Mouse (Mus musculus) erythroblast, adult 5-6 weeks (primary cell): ENCODE measurements around the gene Ryr3. TPM values are rescaled to one million over a fixed set of nuclear protein-coding genes. Genes with fewer than 3 reads are reported as not detected.
A peak's percentile ranks its signal among the peaks of the same experiment; 100 is the strongest.

Source experiments
- ATAC-seq: replicated peaks from 2 replicates; pipeline ENCODE4 v1.8.0; 2016; ENCODE audit warnings: moderate number of reproducible peaks, mild to moderate bottlenecking, moderate TSS enrichment, inconsistent platforms; ENCODE audit not compliant: poor library complexity, low FRiP score, severe bottlenecking
- total RNA-seq, 2 experiments: library from RNA; stranded (forward) in 1 of 2; stranded (reverse) in 1 of 2; fragments of 150-400 nt in 1 of 2; fragments of 200-764, 138-1000 nt in 1 of 2; gene quantifications; 2 replicates each; pipeline versions ENCODE4 v1.2.3 to v1.2.4; 2015 to 2017; ENCODE audit warnings: low replicate concordance in 2 of 2

Gene Ryr3
- total RNA-seq, 2 experiments from 2014 or later: not detected

DNA sequence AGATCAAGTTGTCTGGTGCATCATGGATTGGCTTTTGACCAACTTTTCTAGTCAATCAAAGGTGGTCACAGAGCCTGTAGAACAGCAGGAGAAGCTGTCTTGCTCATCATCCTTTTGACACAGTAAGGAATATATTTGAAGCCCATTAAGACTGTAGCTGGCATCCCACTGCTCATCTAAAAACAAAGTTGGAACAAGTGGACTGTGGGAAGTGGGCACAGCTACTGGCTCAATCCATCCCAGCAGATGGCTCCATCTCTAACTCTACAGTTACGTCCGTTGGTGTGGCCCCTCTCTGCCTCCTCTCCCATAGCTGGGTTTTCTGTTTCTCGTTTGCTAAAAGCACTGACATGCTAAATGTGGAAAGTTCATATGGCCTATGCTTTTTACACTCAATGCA lies 400.9 kb downstream of the Ryr3 start:
- ATAC-seq: no peak

DNA sequence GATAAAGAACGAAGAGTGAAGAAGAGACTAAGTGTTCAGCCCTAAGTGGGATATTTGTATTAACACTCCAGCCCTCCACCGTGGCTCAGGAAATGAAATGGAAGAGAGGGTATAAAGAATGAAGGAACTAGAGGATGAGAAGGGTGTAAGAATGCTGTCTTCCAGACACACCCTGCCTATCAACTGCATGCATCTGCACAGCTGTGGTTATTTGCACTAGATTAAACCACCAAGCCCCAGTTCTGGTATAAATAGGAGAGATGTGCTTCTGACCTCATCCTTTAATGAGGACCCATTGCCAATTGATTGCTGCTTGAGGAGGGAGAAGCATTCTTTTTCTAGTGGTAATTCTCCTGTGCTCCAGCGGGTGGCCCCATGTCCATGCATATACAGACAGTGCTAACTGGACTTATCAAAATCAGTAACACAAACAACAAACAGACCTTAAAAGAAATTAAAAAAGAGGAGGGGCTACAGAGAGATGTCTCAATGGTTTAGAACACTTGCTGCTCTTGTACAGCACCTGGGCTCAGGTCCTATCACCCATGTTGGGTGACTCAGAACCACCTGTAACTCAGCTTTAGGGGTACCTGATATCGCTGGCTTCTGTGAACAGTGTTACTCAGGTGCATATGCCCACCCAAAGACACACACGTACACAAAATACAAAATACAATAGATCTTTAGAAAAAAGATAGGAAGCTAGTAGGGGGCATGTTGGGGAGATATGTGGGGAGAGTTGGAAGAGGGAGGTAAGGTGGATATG lies 404.1 kb downstream of the Ryr3 start:
- ATAC-seq: no peak

- ATAC-seq: no peak
Observed at GRCm38 (mm10) chr2:112806015-112806414, 410.9 kb downstream of the Ryr3 start.

DNA sequence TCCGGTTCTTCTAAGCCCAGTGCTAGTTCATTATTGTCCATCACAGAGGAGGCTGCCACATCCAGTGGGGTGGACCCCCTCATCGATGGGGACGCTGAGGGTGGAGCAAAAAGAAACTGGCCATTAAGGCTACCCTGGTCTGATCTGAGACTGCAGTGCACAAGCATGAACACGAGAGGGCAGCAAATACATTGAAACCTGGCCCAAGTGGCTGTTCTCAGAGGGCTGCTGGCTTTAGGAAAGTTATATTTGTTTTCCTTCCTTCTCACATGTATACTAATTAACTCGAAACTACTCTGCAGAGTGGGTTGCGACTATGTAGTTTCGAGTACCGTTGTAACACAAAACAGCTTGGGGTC lies 416.9 kb downstream of the Ryr3 start:
- ATAC-seq: no peak

GRCm38 (mm10) chr2:112799351-112799994 lies 417.4 kb downstream of the Ryr3 start:
- no peak for ATAC-seq

DNA sequence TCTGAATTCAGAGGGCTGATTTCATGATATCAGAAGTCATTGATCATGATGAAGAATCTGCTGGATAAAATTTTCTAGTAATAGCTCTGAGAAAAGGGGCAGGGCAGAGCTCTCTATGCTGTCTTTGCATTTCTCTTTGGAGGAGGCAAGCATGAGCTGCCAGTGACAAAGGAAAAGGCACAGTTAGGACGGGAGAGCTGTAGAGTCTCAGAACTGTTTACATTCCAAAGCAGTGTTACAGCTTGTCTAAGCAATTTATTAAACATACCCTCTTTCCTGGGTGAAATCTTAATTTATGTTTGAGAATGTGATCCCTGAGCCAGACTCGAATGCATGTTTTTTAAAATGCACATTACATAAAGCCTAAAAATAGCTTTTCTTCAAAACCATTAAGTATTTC lies 435.3 kb downstream of the Ryr3 start:
- ATAC-seq: no peak

GRCm38 (mm10) chr2:112774762-112775161 lies 442.1 kb downstream of the Ryr3 start:
- ATAC-seq: peak; percentile 65; the same call in 1 of the 2 replicates

DNA sequence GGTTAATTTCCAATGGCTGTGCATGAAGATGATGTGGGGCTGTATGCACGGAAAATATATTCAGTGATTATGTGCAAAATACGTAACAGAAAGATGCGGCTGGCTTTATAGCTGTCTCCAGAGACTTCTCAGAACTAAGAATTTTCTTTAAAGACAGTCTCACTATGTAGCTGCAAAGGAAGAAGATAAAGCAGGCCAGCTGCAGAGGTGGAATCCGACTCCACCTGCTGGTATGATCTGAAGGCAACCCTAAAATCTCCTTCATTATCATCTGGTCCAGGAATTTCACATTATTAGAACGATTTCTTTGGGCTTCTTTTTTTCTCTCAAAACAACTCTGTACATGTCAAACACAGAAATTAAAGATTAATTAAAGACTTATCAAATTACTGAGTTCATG lies 449.2 kb downstream of the Ryr3 start:
- ATAC-seq: no peak

DNA sequence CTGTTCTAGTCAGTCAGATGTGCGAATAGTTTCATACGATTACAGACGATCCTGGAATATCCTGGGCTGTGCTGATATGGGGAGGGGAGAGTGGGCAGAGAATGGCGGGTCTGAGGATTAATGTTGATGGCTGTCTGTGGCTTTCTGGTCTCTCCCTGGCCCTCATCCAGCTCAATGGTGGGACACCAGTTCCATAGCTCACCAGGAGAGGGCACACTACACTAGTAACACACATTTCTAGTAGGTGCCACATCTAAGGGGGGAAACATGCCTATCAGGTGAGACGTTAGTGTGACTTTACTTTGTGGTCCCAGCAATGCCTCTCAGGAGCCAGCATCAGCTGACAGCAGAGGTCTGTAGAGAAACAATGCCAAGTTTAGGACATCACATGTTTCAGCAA lies 451.9 kb downstream of the Ryr3 start:
- ATAC-seq: no peak

DNA sequence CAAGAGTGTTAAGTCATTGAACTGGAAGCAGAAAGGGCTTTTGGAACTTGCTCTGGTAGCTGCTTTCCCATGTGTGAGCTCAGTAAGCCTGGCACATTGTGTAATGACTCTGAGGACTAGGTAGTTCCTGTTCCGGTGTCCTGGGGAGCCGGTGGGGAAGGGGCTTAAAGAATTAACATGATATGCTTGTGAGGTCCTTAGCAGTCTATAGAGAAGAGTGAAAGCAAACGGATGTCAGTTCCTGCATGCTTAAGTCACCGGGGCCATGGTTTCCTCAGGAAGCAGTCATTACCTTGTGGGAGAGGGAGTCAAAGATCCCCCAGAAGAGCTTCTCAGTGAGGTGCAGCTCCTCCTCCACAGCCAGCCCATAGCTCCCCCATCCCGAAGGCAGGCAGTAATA lies 452.6 kb downstream of the Ryr3 start:
- ATAC-seq: no peak

GRCm38 (mm10) chr2:112762006-112762405 lies 454.9 kb downstream of the Ryr3 start:
- no peak for ATAC-seq

DNA sequence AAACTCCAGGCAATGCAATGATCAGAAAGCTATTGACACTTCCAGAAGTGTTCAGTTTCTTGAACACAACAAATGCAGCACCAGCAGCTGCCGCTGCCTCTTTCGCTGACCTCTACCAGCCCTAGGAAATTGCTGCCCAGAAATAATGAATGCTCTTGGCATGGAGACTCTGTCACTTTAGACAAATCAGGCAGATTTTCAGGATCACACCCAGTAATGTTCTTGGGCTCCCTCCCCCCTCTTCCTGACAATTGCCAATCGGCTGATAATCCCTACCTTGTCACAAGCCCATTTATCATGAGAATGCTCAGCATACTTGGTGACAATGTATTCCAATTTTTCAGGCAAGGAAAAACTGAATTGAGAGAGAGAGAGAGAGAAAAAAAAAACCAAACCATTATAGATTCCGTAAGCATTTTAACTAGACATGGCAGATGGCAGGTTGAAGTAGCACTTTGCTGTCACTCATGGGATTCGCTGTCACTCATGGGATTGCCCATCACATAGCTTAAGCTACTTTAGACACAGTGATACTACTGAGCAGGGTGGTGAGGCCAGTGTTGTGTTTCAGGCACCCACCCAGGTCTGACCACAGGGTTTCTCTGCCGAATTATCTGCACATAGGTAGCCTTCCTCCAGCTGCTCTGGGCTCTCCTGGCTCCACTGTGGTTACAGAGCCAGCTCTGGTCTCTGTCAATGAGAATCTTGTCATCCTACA lies 455.5 kb downstream of the Ryr3 start:
- no peak for ATAC-seq

DNA sequence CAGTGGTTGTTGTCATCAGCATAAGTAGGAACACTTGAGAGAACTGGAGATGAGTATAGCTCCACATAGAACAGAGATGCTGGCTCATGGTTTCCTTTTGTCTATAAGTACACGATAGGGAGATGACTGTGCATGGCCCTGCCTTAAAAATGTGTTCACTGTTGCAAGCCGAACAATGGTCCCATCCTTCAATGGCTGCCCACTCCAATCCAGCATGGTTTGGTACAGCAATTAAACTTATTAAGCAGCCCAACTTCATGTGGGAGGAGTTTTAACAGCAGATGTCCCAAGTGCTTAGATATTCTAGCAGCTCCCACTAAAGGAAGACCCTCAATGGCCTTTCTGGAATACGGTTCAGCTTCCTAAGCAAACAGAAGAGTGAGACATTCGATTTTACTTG lies 456.2 kb downstream of the Ryr3 start:
- ATAC-seq: no peak

- no peak for ATAC-seq
Observed at GRCm38 (mm10) chr2:112759678-112760077, 457.2 kb downstream of the Ryr3 start.

- no peak for ATAC-seq
Observed at GRCm38 (mm10) chr2:112758732-112759131, 458.2 kb downstream of the Ryr3 start.

DNA sequence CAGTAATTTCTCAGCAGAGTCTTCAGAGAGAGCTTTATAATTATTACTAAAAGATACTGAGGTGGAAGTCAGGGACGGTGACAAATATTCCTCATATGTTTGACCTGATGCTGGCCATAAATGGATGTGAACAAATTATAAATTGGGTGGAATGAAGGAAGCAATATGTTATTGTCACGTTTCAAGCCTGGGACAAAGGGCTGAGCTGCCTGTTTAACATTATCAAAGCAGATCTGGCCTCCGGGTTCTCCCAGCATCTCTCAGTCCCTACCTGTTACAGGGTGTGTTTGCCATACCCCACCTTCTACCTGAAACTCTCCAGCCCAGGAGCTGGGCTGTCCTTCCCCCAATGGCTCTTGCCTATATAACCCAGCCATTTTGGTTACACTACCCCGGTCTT lies 463.6 kb downstream of the Ryr3 start:
- no peak for ATAC-seq

DNA sequence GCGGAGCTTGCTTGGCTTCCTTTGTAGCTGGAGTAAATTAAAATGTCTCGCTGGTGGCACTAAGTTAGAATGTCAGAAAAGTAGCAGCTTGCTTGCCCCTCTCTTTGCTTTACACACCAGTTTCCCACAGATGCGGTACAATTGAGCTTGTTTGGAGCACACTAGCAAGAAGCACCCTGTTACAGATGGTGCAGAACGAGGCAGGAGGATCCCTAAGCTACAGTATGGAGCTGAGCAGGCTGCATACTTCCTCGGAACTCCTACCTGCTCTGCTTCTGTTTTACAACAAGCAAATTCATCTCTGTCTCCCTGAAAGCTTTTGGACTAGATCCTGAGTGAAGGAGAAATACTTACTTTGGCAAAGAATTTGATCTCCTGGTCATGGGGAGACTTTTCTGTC lies 465.5 kb downstream of the Ryr3 start:
- ATAC-seq: no peak

DNA sequence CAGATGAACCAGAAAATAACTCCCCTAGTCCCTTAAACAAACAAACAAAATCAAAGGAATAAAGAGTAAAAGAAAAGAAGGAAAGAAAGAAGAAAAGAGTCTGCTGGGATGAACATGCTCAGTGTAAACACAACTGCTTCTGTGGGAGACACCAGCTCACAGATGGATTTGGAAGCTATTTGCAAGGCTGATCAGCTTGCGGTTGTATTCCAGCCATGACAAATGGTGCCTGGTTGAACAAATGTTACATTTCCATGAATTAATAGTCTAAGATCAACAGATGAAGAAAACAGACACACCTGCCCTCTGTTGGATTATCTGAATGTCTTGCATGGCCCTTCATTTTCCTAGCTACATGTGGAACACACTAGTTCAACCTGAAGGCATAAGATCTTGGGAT lies 468.4 kb downstream of the Ryr3 start:
- ATAC-seq: no peak

- ATAC-seq: no peak
Observed at GRCm38 (mm10) chr2:112732942-112733341, 484.0 kb downstream of the Ryr3 start.

- no peak for ATAC-seq
Observed at GRCm38 (mm10) chr2:112727842-112728241, 489.1 kb downstream of the Ryr3 start.

- no peak for ATAC-seq
Observed at GRCm38 (mm10) chr2:112721217-112721616, 495.7 kb downstream of the Ryr3 start.
